Mouse (Mus musculus) megakaryocyte, adult 5-6 weeks (primary cell): Measurements from ENCODE around the gene Fdxr. TPM values are rescaled to one million over a fixed set of nuclear protein-coding genes. Genes with fewer than 3 reads are reported as not detected.

Experiments
- ATAC-seq: 2 replicates; pipeline ENCODE4 v1.8.0; 2016; ENCODE audit warnings: mild to moderate bottlenecking, inconsistent platforms; ENCODE audit not compliant: poor library complexity, severe bottlenecking
- total RNA-seq, 2 experiments: library from RNA; stranded (forward) in 1 of 2; stranded (reverse) in 1 of 2; fragments of 153-499, 151-499 nt in 1 of 2; fragments of 221-1000, 200-1000 nt in 1 of 2; gene quantifications; 2 replicates each; pipeline versions ENCODE4 v1.2.3 to v1.2.4; 2015 to 2017

Fdxr gene
- total RNA-seq, 2 experiments from 2014 or later = 5.6 to 14.3 TPM

- no peak for ATAC-seq
Observed at GRCm38 (mm10) chr11:115244840-115245239, 32.0 kb downstream of the Fdxr start.

GRCm38 (mm10) chr11:115243783-115244182, 33.1 kb downstream of the Fdxr start:
- ATAC-seq = no peak

- ATAC-seq = no peak
Observed at GRCm38 (mm10) chr11:115242746-115243145, 34.1 kb downstream of the Fdxr start.

- no peak for ATAC-seq
Observed at GRCm38 (mm10) chr11:115241402-115241801, 35.4 kb downstream of the Fdxr start.

GRCm38 (mm10) chr11:115236570-115236969, 40.3 kb downstream of the Fdxr start:
- ATAC-seq = no peak

GRCm38 (mm10) chr11:115234320-115235044, 42.4 kb downstream of the Fdxr start:
- no peak for ATAC-seq

- no peak for ATAC-seq
Observed at GRCm38 (mm10) chr11:115233526-115234290, 43.1 kb downstream of the Fdxr start.

GRCm38 (mm10) chr11:115232889-115233288, 44.0 kb downstream of the Fdxr start:
- no peak for ATAC-seq

GRCm38 (mm10) chr11:115231924-115232323, 44.9 kb downstream of the Fdxr start:
- no peak for ATAC-seq

- ATAC-seq = peak; percentile 74
Observed at GRCm38 (mm10) chr11:115231168-115231915, 45.5 kb downstream of the Fdxr start.

GRCm38 (mm10) chr11:115229021-115229930, 47.6 kb downstream of the Fdxr start:
- no peak for ATAC-seq

GRCm38 (mm10) chr11:115228430-115228829, 48.4 kb downstream of the Fdxr start:
- ATAC-seq = no peak

GRCm38 (mm10) chr11:115227640-115228039, 49.2 kb downstream of the Fdxr start:
- no peak for ATAC-seq

GRCm38 (mm10) chr11:115226811-115227491, 49.9 kb downstream of the Fdxr start:
- no peak for ATAC-seq

- ATAC-seq = no peak
Observed at GRCm38 (mm10) chr11:115225301-115225700, 51.5 kb downstream of the Fdxr start.

- ATAC-seq = no peak
Observed at GRCm38 (mm10) chr11:115224889-115225288, 52.0 kb downstream of the Fdxr start.

- ATAC-seq = no peak
Observed at GRCm38 (mm10) chr11:115223877-115224276, 53.0 kb downstream of the Fdxr start.

- peak; percentile 39 for ATAC-seq
Observed at GRCm38 (mm10) chr11:115223451-115223850, 53.4 kb downstream of the Fdxr start.

- ATAC-seq = no peak
Observed at GRCm38 (mm10) chr11:115222570-115222969, 54.3 kb downstream of the Fdxr start.

GRCm38 (mm10) chr11:115222077-115222476, 54.8 kb downstream of the Fdxr start:
- no peak for ATAC-seq
